Mouse (Mus musculus) forebrain, embryonic 13.5 days (tissue): Measurements from ENCODE around the gene Fbxl19. TPM values are rescaled to one million over a fixed set of nuclear protein-coding genes. Genes with fewer than 3 reads are reported as not detected.

Experiments used
- ATAC-seq: fragments of 200-750 bp; cut with Nextera tagmentation; 2 replicates; pipeline ENCODE4 v1.8.0; 2017
- H3K27ac ChIP-seq: fragments of 300-500 bp; sonication (generic); 2 replicates; pipeline ENCODE4 v1.5.1; 2015; ENCODE audit warnings: inconsistent platforms, mild to moderate bottlenecking, moderate library complexity
- H3K27me3 ChIP-seq: fragments of 300-500 bp; sonication (generic); 2 replicates; pipeline ENCODE4 v1.6.1; 2015; ENCODE audit warnings: mild to moderate bottlenecking, inconsistent platforms
- H3K36me3 ChIP-seq: fragments of 300-500 bp; sonication (generic); 2 replicates; pipeline ENCODE4 v1.6.1; 2015; ENCODE audit warnings: mild to moderate bottlenecking, inconsistent platforms; ENCODE audit not compliant: poor library complexity, severe bottlenecking
- H3K4me1 ChIP-seq: fragments of 300-500 bp; sonication (generic); 2 replicates; pipeline ENCODE4 v1.6.1; 2015; ENCODE audit warnings: inconsistent platforms
- H3K4me2 ChIP-seq: fragments of 300-500 bp; sonication (generic); 2 replicates; pipeline ENCODE4 v1.6.1; 2015; ENCODE audit warnings: inconsistent platforms, mild to moderate bottlenecking, moderate library complexity
- H3K4me3 ChIP-seq: fragments of 300-500 bp; sonication (generic); 2 replicates; pipeline ENCODE4 v1.5.1; 2015; ENCODE audit warnings: mild to moderate bottlenecking, inconsistent platforms
- H3K9ac ChIP-seq: fragments of 300-500 bp; sonication (generic); 2 replicates; pipeline ENCODE4 v1.6.1; 2015; ENCODE audit warnings: mild to moderate bottlenecking, inconsistent platforms
- H3K9me3 ChIP-seq: fragments of 300-500 bp; sonication (generic); replicated peaks from 2 replicates; pipeline ENCODE4 v1.6.1; 2016; ENCODE audit warnings: inconsistent platforms
- WGBS: fragments of 180-500 bp; shearing (Covaris S2); methylation state at CpG from one replicate; pipeline ENCODE4 v1.1.7; 2015; 5-methylcytosine and 5-hydroxymethylcytosine counted together
- polyA plus RNA-seq: library from polyadenylated mRNA; unstranded; fragments of >200 nt; fragmentation: Nextera tagmentation; extraction: Ambion mirVana; gene quantifications from 2 replicates; pipeline ENCODE4 v1.2.1, GENCODE M21; 2015

Gene Fbxl19
- 7.7 and 9.6 TPM in 2 replicates for polyA plus RNA-seq

- H3K4me2 ChIP-seq, result peak within 1 kb of the TSS; percentile 89
- peaks cover 20% of the 10 kb centered on the region for H3K4me1 ChIP-seq
- no peaks in the 10 kb centered on the region for H3K9me3 ChIP-seq
- no peak for ATAC-seq
- peaks cover 15% of the 10 kb centered on the region for H3K36me3 ChIP-seq
- H3K27me3 ChIP-seq, result no peaks in the 10 kb centered on the region
- peak within 1 kb of the TSS; percentile 91 for H3K27ac ChIP-seq
- H3K4me3 ChIP-seq, result peak within 1 kb of the TSS; percentile 93
- H3K9ac ChIP-seq, result peak within 1 kb of the TSS; percentile 60
- WGBS, result 1% methylated on average over 26 of the region's 26 CpGs
These were observed at the start of gene Fbxl19 for GRCm38 (mm10) chr7:127744366-127745045. Gene Fbxl19 (plus strand): TSS chr7:127744543.

- Histone ChIP-seq H3K27ac (no peak overlapping the region), H3K4me2 (no peak overlapping the region), H3K4me3 (no peak overlapping the region), H3K4me1 (no peaks in the 10 kb centered on the region), H3K36me3 (peaks cover 27% of the 10 kb centered on the region), H3K9ac (no peak overlapping the region), H3K9me3 (no peaks in the 10 kb centered on the region), H3K27me3 (no peaks in the 10 kb centered on the region)
- WGBS, result 80% methylated on average over 6 of the region's 6 CpGs
- no peak for ATAC-seq
These were observed 45.4 kb upstream of the Fbxl19 start for GRCm38 (mm10) chr7:127698986-127699385.

- Histone ChIP-seq H3K4me3 (no peak overlapping the region), H3K27ac (no peak overlapping the region), H3K4me1 (no peaks in the 10 kb centered on the region), H3K36me3 (peaks cover 41% of the 10 kb centered on the region), H3K4me2 (no peak overlapping the region), H3K9me3 (no peaks in the 10 kb centered on the region), H3K27me3 (no peaks in the 10 kb centered on the region), H3K9ac (no peak overlapping the region)
- WGBS, result 89% methylated on average over 3 of the region's 3 CpGs
- ATAC-seq, result no peak
These were observed 43.5 kb upstream of the Fbxl19 start for GRCm38 (mm10) chr7:127700712-127701331.

GRCm38 (mm10) chr7:127703561-127704178 is 40.7 kb upstream of the Fbxl19 start:
- H3K27ac ChIP-seq, result no peak overlapping the region
- WGBS, result 92% methylated on average over 8 of the region's 8 CpGs
- H3K4me1 ChIP-seq, result peaks cover 14% of the 10 kb centered on the region
- ATAC-seq, result no peak
- no peaks in the 10 kb centered on the region for H3K27me3 ChIP-seq
- H3K4me2 ChIP-seq, result no peak overlapping the region
- H3K9ac ChIP-seq, result no peak overlapping the region
- H3K9me3 ChIP-seq, result no peaks in the 10 kb centered on the region
- H3K36me3 ChIP-seq, result peaks cover 49% of the 10 kb centered on the region
- H3K4me3 ChIP-seq, result no peak overlapping the region

GRCm38 (mm10) chr7:127704598-127704997 is 39.7 kb upstream of the Fbxl19 start:
- Histone ChIP-seq H3K4me1 (peaks cover 20% of the 10 kb centered on the region), H3K4me3 (no peak overlapping the region), H3K9me3 (no peaks in the 10 kb centered on the region), H3K9ac (no peak overlapping the region), H3K36me3 (peaks cover 46% of the 10 kb centered on the region), H3K4me2 (no peak overlapping the region), H3K27ac (no peak overlapping the region), H3K27me3 (no peaks in the 10 kb centered on the region)
- ATAC-seq, result no peak
- WGBS, result 87% methylated on average over 6 of the region's 6 CpGs

- H3K9ac ChIP-seq, result no peak overlapping the region
- peaks cover 46% of the 10 kb centered on the region for H3K36me3 ChIP-seq
- 68% methylated on average over 4 of the region's 4 CpGs for WGBS
- peaks cover 20% of the 10 kb centered on the region for H3K4me1 ChIP-seq
- no peaks in the 10 kb centered on the region for H3K9me3 ChIP-seq
- H3K4me2 ChIP-seq, result no peak overlapping the region
- no peak for ATAC-seq
- no peak overlapping the region for H3K27ac ChIP-seq
- H3K27me3 ChIP-seq, result no peaks in the 10 kb centered on the region
- H3K4me3 ChIP-seq, result no peak overlapping the region
These were observed 38.6 kb upstream of the Fbxl19 start for GRCm38 (mm10) chr7:127705706-127706105.

GRCm38 (mm10) chr7:127707045-127707956 is 37.0 kb upstream of the Fbxl19 start:
- Histone ChIP-seq H3K27me3 (no peaks in the 10 kb centered on the region), H3K9me3 (no peaks in the 10 kb centered on the region), H3K36me3 (peaks cover 42% of the 10 kb centered on the region), H3K27ac (peak overlapping the region; percentile 95), H3K4me3 (peak overlapping the region; percentile 76), H3K4me2 (peak overlapping the region; percentile 70), H3K4me1 (peaks cover 29% of the 10 kb centered on the region), H3K9ac (peak overlapping the region; percentile 88)
- WGBS, result 23% methylated on average over 21 of the region's 22 CpGs
- no peak for ATAC-seq

- peak overlapping the region; percentile 95 for H3K27ac ChIP-seq
- H3K9ac ChIP-seq, result peak overlapping the region; percentile 88
- ATAC-seq, result no peak
- H3K36me3 ChIP-seq, result peaks cover 36% of the 10 kb centered on the region
- peak overlapping the region; percentile 76 for H3K4me3 ChIP-seq
- peak overlapping the region; percentile 70 for H3K4me2 ChIP-seq
- 2% methylated on average over 5 of the region's 5 CpGs for WGBS
- H3K27me3 ChIP-seq, result no peaks in the 10 kb centered on the region
- H3K4me1 ChIP-seq, result peaks cover 35% of the 10 kb centered on the region
- no peaks in the 10 kb centered on the region for H3K9me3 ChIP-seq
These were observed 36.5 kb upstream of the Fbxl19 start for GRCm38 (mm10) chr7:127707957-127708206.

GRCm38 (mm10) chr7:127708207-127709078 is 35.9 kb upstream of the Fbxl19 start, which contains the start of gene Bcl7c:
Gene Bcl7c (minus strand): TSS chr7:127708933.
- ATAC-seq, result peak; percentile 83
- H3K4me2 ChIP-seq, result peak within 1 kb of the TSS; percentile 70
- H3K9ac ChIP-seq, result peak within 1 kb of the TSS; percentile 88
- H3K9me3 ChIP-seq, result no peaks in the 10 kb centered on the region
- H3K27me3 ChIP-seq, result no peaks in the 10 kb centered on the region
- H3K27ac ChIP-seq, result peak within 1 kb of the TSS; percentile 95
- H3K36me3 ChIP-seq, result peaks cover 31% of the 10 kb centered on the region
- peaks cover 39% of the 10 kb centered on the region for H3K4me1 ChIP-seq
- peak within 1 kb of the TSS; percentile 76 for H3K4me3 ChIP-seq
- under 1% methylated on average over 67 of the region's 90 CpGs for WGBS

GRCm38 (mm10) chr7:127709261-127709979 is 34.9 kb upstream of the Fbxl19 start:
- Histone ChIP-seq H3K9ac (peak overlapping the region; percentile 88; the same call in 1 of the 2 replicates), H3K27me3 (no peaks in the 10 kb centered on the region), H3K4me2 (peak overlapping the region; percentile 70), H3K9me3 (no peaks in the 10 kb centered on the region), H3K27ac (peak overlapping the region; percentile 95), H3K4me1 (peaks cover 40% of the 10 kb centered on the region), H3K36me3 (peaks cover 21% of the 10 kb centered on the region), H3K4me3 (peak overlapping the region; percentile 76)
- ATAC-seq, result no peak
- 77% methylated on average over 5 of the region's 5 CpGs for WGBS
